Mouse (Mus musculus) large intestine, adult 2 months (tissue): ENCODE data around the gene 4833427G06Rik. TPM values are rescaled to one million over a fixed set of nuclear protein-coding genes. Genes with fewer than 3 reads are reported as not detected.
"Not testable (repeated sequence)": the region's sequence is repeated elsewhere in the genome, so short reads cannot be mapped to it uniquely, and the experiment has no call there.

Experiments used
- DNase-seq: peaks from one replicate; pipeline ENCODE4 v3.0.0-alpha.2; 2012; ENCODE audit warnings: low read depth, low spot score
- WGBS: fragments of 180-500 bp; shearing (Covaris S2); methylation state at CpG from one replicate; pipeline ENCODE4 v1.1.7; 2018; 5-methylcytosine and 5-hydroxymethylcytosine counted together
- polyA plus RNA-seq: library from polyadenylated mRNA; depleted of rRNA; stranded (reverse); fragments of >200 nt; gene quantifications from 2 replicates; pipeline ENCODE4 v1.2.3, GENCODE M21; 2012; rRNA removed

Gene 4833427G06Rik
- not detected in 2 replicates for polyA plus RNA-seq

GRCm38 (mm10) chr9:51101756-51102425 is at the start of gene 4833427G06Rik:
TSS of gene 4833427G06Rik (minus strand) at chr9:51102078.
- no peak for DNase-seq
- WGBS: 18% methylated on average over 27 of the region's 27 CpGs

GRCm38 (mm10) chr9:51147294-51147693 is 45.4 kb upstream of the 4833427G06Rik start:
- 85% methylated on average over 5 of the region's 5 CpGs for WGBS
- no peak for DNase-seq

- 16% methylated on average over 4 of the region's 4 CpGs for WGBS
- no peak for DNase-seq
These were observed 44.6 kb upstream of the 4833427G06Rik start for GRCm38 (mm10) chr9:51146496-51146895.

DNA sequence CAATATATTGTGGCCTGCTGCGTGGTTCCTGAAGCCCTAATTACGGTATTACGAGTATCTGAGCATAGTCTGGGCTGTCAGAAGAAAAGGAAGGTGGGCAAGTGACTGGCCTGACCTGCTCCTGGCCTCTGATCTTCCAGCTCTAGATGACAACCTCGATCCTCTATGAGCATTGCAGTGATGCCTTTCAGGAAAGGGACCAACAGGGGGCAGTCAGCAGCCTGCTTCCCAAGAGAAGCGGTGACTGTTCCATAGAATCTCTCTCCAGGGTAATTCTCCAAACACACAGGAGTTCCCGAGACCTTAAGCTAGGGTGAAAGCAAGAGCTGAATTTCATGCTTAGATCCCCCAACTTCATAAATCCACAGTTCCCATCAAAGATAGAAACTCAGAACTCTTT is 42.3 kb upstream of the 4833427G06Rik start:
- no peak for DNase-seq
- WGBS: 81% methylated on average over 6 of the region's 6 CpGs

GRCm38 (mm10) chr9:51143437-51143836 is 41.6 kb upstream of the 4833427G06Rik start:
- WGBS: 90% methylated on average over 1 of the region's 1 CpGs
- DNase-seq: no peak

DNA sequence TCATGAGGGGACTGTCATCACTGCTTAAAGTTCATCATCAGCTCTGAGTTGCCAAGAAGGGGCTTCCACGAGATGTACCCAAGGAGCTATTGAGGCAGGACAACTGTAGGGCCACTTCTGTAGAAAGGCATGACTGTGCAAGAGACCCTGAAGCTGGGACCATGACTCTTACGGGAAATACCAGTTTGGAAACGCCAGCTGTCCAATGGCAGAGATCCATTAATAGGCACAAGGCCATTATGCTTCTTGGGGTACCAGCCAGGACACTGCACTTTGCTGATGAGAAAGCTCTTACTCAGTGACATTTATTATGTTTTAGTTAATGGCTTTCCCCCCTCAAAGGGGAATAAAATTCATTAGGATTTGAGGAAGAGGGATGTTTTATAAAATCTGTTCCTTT is 38.8 kb upstream of the 4833427G06Rik start:
- WGBS: 82% methylated on average over 3 of the region's 3 CpGs
- no peak for DNase-seq

DNA sequence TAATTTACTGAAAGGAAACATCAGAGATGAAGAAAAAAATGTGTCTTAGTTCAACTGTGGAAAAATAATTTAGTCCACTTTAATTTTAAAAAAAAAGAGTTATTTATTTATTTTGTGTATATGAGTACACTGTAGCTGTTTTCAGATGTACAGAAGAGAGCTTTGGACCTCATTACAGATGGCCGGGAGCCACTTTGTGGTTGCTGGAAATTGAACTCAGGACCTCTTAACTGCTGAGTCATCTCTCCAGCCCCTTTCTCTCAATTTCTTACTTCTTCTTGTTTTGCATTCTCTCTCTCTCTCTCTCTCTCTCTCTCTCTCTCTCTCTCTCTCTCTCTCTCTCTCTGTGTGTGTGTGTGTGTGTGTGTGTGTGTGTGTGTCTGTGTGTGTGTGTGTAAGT is 37.5 kb upstream of the 4833427G06Rik start:
- WGBS: 67% methylated on average over 1 of the region's 1 CpGs

DNA sequence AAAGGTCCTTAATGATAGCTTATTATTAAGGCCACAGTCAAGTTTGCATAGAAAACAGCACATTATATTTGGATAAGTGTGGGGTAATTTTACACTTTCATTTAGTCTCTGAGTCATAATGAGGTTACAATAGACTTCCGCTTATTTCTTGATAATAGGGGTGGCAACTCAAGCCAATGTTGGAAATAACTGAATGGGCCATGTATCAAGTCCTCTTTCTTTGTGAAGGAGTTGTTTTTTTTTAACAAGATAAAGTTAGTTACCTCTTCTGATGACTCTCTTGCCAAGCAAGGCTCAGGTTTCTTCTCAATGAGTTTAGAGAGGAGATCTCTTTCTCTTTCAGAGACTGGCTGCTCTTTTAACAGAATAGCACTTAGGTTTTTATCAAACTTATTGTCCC is 36.4 kb upstream of the 4833427G06Rik start:
- no peak for DNase-seq
- WGBS: 86% methylated on average over 1 of the region's 1 CpGs

More for the DNA sequence above, 37.5 kb upstream of the 4833427G06Rik start:
- not testable (repeated sequence) for DNase-seq

DNA sequence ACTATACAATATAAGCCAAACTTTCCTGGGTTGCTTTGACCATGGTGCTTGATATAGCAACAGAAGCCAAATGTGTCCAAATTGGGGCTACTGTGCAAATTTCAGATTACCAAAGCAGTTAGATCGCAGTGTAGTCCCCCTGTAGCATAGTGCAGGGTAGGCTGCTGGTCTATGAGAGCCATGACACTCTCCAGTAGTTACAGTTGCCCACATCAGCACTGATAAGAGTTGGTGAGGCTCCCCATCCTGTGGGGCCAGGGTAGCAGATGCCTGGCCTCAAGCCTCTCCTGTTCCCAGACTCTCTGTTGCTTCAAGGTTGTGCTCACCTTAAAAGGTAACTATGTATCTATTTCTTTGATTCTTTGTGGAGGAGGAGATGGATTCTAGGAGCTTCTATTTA is 36.0 kb upstream of the 4833427G06Rik start:
- DNase-seq: no peak
- WGBS: 90% methylated on average over 1 of the region's 1 CpGs

GRCm38 (mm10) chr9:51137432-51137831 is 35.6 kb upstream of the 4833427G06Rik start:
- DNase-seq: no peak
- WGBS: 80% methylated on average over 4 of the region's 4 CpGs

DNA sequence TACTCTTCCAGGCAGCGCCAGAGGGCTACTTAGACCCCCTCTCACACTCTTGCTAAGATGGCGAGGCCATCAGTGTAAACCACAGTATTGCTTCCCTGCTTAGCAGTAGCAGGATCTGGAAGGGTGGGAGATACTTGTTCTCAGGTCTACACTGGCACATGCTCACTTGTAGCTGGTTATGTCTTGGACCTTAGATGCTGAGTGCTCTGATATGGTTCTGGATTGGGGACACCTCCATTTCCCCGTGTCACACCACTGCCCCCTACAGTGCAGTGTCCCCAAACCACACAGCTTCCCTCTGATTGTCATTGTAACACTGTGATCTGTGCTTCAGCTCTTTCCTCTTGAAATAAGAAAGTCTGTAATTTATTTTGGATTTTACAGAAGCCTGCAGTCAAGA is 35.1 kb upstream of the 4833427G06Rik start:
- 64% methylated on average over 3 of the region's 3 CpGs for WGBS
- DNase-seq: no peak

- DNase-seq: no peak
- 83% methylated on average over 4 of the region's 4 CpGs for WGBS
These were observed 12.9 kb upstream of the 4833427G06Rik start for GRCm38 (mm10) chr9:51114767-51115166.

GRCm38 (mm10) chr9:51105751-51106150 is 3.9 kb upstream of the 4833427G06Rik start:
- DNase-seq: no peak

DNA sequence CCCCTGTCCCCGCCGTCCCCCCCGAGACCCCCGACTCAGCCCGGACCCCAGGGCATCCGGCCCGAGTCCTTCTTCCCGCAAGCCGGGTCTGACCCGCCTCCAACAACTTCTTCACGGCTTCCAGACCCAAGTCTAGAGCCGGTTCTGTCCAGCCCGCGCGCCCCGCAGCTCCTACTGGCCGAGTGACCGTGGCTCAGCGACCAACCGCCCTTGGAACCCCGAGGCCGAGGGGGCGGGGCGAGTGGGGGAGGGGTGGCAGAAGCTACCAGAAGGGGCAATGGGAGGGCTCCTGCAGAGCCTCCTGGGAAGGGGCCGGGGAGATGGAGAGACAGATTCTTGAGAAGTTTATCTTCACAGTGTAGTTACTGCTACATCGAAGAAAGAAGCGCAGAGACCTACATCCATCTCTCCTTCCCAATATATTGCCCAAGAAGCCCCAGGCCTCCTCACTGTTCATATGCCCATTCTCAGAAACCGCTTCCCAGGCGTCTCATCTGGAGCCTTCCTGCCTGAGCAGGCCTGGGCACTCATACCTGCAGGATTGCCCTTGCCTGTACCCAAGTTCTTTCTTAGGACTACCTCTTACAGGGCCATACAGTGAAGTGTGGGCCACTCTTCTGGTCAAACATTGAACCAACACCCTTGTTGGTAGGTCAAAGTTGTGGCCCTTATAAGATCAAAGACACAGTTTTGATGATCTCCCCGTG is 2.1 kb upstream of the 4833427G06Rik start:
- no peak for DNase-seq
- WGBS: 19% methylated on average over 30 of the region's 30 CpGs

More at GRCm38 (mm10) chr9:51105751-51106150, 3.9 kb upstream of the 4833427G06Rik start:
- WGBS: 53% methylated on average over 2 of the region's 2 CpGs

DNA sequence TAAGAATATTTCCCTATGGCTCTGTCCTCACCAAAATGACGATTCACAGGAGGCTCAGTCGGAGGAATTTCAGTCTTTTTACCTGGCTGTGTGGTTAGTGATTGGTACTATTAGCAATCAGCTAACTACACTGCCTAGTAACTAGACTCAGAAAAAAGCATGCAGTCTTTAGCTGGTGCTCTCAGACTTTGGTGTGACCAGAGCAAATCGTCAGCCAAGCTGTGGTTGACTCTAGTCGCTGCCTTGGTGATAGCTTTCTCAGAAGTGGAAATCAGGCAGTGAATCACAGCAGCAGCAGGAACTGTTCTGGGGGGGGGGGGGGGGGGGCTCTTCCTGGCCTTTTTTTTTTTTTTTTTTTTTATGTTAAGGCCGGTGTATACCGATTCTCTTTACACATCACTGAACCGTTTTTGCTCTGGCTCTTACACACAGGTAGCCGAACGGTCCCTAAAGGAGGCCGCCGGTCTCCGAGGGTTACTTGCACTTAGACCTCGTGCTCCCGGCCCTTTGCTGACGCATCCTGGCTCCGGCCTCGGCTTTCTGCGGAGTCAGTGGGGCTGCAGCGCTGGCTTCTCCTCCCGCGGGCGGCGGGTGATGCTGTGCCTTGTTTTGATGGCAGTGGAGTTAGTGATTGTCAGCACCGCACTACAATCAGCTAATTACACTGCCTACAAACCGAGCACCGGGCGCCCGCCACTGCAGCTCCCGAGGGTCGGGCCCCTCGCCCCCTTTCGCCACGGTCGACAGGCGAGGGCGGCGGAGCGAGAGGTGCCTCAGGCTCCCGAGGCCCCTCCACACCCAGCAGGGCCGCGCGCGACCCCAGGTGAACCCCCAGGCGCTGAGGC is 1.3 kb upstream of the 4833427G06Rik start:
- DNase-seq: no peak
- whole genome bisulfite sequencing: 6% methylated on average over 44 of the region's 44 CpGs

DNA sequence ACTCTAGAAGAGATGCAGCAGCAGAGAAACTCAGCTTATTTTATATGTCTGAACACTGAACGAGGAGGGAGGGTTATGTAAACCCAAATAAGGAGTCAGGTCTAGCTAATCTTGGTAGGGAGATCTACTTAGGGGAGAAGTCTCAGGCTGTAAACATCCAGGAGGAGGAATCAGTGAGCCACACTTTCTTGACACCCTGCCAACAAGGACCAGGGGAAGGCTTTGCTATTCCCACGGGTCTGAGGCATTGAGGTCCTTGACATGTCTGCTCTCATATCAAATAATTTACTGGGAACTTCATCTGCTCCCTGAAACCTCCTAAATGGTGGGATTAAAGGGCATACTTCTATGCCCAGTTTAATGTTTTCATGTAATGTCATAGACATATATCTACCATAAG is 5.6 kb downstream of the 4833427G06Rik start:
- 15% methylated on average over 2 of the region's 2 CpGs for WGBS
- no peak for DNase-seq

- DNase-seq: no peak
- WGBS: 50% methylated on average over 5 of the region's 5 CpGs
These were observed 8.2 kb downstream of the 4833427G06Rik start for GRCm38 (mm10) chr9:51093697-51094096.

GRCm38 (mm10) chr9:51081614-51082013 is 20.3 kb downstream of the 4833427G06Rik start:
- WGBS: 75% methylated on average over 5 of the region's 5 CpGs
- DNase-seq: no peak

- 3% methylated on average over 14 of the region's 14 CpGs for WGBS
- DNase-seq: no peak
These were observed 24.9 kb downstream of the 4833427G06Rik start, which contains the start of gene Layn for GRCm38 (mm10) chr9:51076979-51077315. TSS of gene Layn (minus strand) at chr9:51077094.

DNA sequence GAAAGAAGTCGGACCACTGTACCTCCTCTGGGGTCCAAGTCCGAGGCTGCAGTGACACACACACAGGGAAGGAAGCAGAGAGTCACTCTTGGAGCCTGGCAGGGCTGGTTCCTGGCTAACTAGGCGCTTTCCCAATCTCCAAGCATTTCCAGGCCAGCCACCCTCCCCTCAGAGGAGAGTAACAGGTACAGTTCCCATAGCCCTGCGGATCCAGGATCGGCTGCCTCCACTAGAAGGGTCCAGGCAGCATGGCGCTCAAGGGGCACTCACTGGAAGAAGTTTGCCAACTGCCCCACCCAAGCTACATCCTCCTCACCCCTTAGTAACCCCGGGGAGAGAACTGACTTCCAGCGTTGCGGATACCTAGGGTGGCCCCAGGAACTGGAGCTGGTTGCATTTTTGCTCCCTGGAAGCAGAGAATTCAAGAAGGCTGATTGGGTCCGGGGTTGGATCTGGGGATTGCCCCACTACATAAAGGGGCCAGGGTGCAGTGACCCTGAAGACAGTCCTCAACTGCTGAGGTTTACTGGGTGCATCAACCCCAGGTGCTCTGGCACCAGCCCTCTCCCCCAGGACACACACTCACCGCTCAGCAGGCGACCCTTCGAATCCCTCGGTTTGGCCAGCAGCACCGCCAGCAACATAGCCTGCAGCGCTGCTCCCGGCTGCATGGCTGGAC is 25.4 kb downstream of the 4833427G06Rik start:
- no peak for DNase-seq
- WGBS: under 1% methylated on average over 17 of the region's 17 CpGs
